Mouse (Mus musculus): ENCODE results near the gene Zfp688. TPM values are rescaled to one million over a fixed set of nuclear protein-coding genes. Genes with fewer than 3 reads are reported as not detected.
"Not testable (repeated sequence)": the region's sequence is repeated elsewhere in the genome, so short reads cannot be mapped to it uniquely, and the experiment has no call there.

Zfp688 gene
- polyA plus RNA-seq, 1 experiment from 2014 or later: 29.8 TPM

GRCm38 (mm10) chr7:127385560-127385959 lies 36.3 kb downstream of the Zfp688 start:
- not testable (repeated sequence) for H3K4me3 ChIP-seq (ENCODE audit: low read depth, low read length); H3K4me2 ChIP-seq (replicated peaks; ENCODE audit: low read depth, low read length); H3K27ac ChIP-seq (ENCODE audit: low read depth, low read length); DNase-seq (ENCODE audit: low spot score); ATAC-seq (ENCODE audit: low FRiP score); H3K36me3 ChIP-seq (ENCODE audit: control insufficient read depth, insufficient read depth, low read length); H3K27me3 ChIP-seq (ENCODE audit: control insufficient read depth, insufficient read depth, low read length); H3K4me1 ChIP-seq (replicated peaks; ENCODE audit: control insufficient read depth, insufficient read depth, low read length); H3K9me3 ChIP-seq (ENCODE audit: control insufficient read depth, low read length); H3K9ac ChIP-seq (ENCODE audit: low read depth, low read length)
- 94% methylated on average over 4 of the region's 4 CpGs for WGBS

GRCm38 (mm10) chr7:127378310-127378921 lies 43.5 kb downstream of the Zfp688 start:
- no peak overlapping the region for H3K4me3 ChIP-seq (ENCODE audit: low read depth, low read length)
- no peak overlapping the region for H3K27ac ChIP-seq (ENCODE audit: low read depth, low read length)
- no peak for DNase-seq (ENCODE audit: low spot score)
- 79% methylated on average over 6 of the region's 6 CpGs for WGBS
- H3K4me1 ChIP-seq (replicated peaks; ENCODE audit: control insufficient read depth, insufficient read depth, low read length): no peaks in the 10 kb centered on the region
- no peak for ATAC-seq (ENCODE audit: low FRiP score)
- no peaks in the 10 kb centered on the region for H3K9me3 ChIP-seq (ENCODE audit: control insufficient read depth, low read length)
- H3K4me2 ChIP-seq (replicated peaks; ENCODE audit: low read depth, low read length): no peak overlapping the region
- H3K27me3 ChIP-seq (ENCODE audit: control insufficient read depth, insufficient read depth, low read length): no peaks in the 10 kb centered on the region
- no peak overlapping the region for H3K9ac ChIP-seq (ENCODE audit: low read depth, low read length)
- no peaks in the 10 kb centered on the region for H3K36me3 ChIP-seq (ENCODE audit: control insufficient read depth, insufficient read depth, low read length)

- not testable (repeated sequence) for H3K27me3 ChIP-seq (ENCODE audit: control insufficient read depth, insufficient read depth, low read length); H3K9me3 ChIP-seq (ENCODE audit: control insufficient read depth, low read length); H3K4me1 ChIP-seq (replicated peaks; ENCODE audit: control insufficient read depth, insufficient read depth, low read length); H3K27ac ChIP-seq (ENCODE audit: low read depth, low read length); H3K36me3 ChIP-seq (ENCODE audit: control insufficient read depth, insufficient read depth, low read length)
- ATAC-seq (ENCODE audit: low FRiP score): peak; percentile 91
- peak; percentile 88 for DNase-seq (ENCODE audit: low spot score)
- WGBS: 4% methylated on average over 40 of the region's 49 CpGs
- peak within 1 kb of the TSS; percentile 80 for H3K4me2 ChIP-seq (replicated peaks; ENCODE audit: low read depth, low read length)
- H3K4me3 ChIP-seq (ENCODE audit: low read depth, low read length): peak within 1 kb of the TSS; percentile 70
- H3K9ac ChIP-seq (ENCODE audit: low read depth, low read length): peak within 1 kb of the TSS; percentile 80
Observed at GRCm38 (mm10) chr7:127375271-127376245, 46.3 kb downstream of the Zfp688 start, which contains the start of gene Zfp747. Gene Zfp747, minus strand, starts transcription at chr7:127376050.

- not testable (repeated sequence) for DNase-seq (ENCODE audit: low spot score); H3K27ac ChIP-seq (ENCODE audit: low read depth, low read length); H3K9me3 ChIP-seq (ENCODE audit: control insufficient read depth, low read length); ATAC-seq (ENCODE audit: low FRiP score); H3K27me3 ChIP-seq (ENCODE audit: control insufficient read depth, insufficient read depth, low read length); H3K36me3 ChIP-seq (ENCODE audit: control insufficient read depth, insufficient read depth, low read length); H3K4me2 ChIP-seq (replicated peaks; ENCODE audit: low read depth, low read length); H3K4me3 ChIP-seq (ENCODE audit: low read depth, low read length); H3K9ac ChIP-seq (ENCODE audit: low read depth, low read length); H3K4me1 ChIP-seq (replicated peaks; ENCODE audit: control insufficient read depth, insufficient read depth, low read length)
- 76% methylated on average over 3 of the region's 3 CpGs for WGBS
Observed at GRCm38 (mm10) chr7:127371870-127372269, 50.0 kb downstream of the Zfp688 start.

- Histone ChIP-seq H3K4me2 (replicated peaks; ENCODE audit: low read depth, low read length) (no peak overlapping the region), H3K4me3 (ENCODE audit: low read depth, low read length) (no peak overlapping the region), H3K4me1 (replicated peaks; ENCODE audit: control insufficient read depth, insufficient read depth, low read length) (no peaks in the 10 kb centered on the region), H3K9me3 (ENCODE audit: control insufficient read depth, low read length) (no peaks in the 10 kb centered on the region), H3K9ac (ENCODE audit: low read depth, low read length) (no peak overlapping the region), H3K27ac (ENCODE audit: low read depth, low read length) (no peak overlapping the region), H3K36me3 (ENCODE audit: control insufficient read depth, insufficient read depth, low read length) (no peaks in the 10 kb centered on the region), H3K27me3 (ENCODE audit: control insufficient read depth, insufficient read depth, low read length) (no peaks in the 10 kb centered on the region)
- 91% methylated on average over 2 of the region's 2 CpGs for WGBS
- DNase-seq (ENCODE audit: low spot score) (no peak), ATAC-seq (ENCODE audit: low FRiP score) (no peak)
Observed at GRCm38 (mm10) chr7:127371213-127371612, 50.7 kb downstream of the Zfp688 start.

Other genes with a start within 250 kb of the Zfp688 start
- 64.7 and 76.2 TPM in 2 replicates for gene Cd2bp2, start 226.0 kb downstream of the Zfp688 start, polyA plus RNA-seq (2014; fragmentation: Nextera tagmentation; extraction: Ambion mirVana)
- 18.7 and 19.1 TPM in 2 replicates for gene Tbc1d10b, start 213.6 kb downstream of the Zfp688 start, polyA plus RNA-seq (2014; fragmentation: Nextera tagmentation; extraction: Ambion mirVana)
- 24.1 and 26.5 TPM in 2 replicates for gene Mylpf, start 213.2 kb downstream of the Zfp688 start, polyA plus RNA-seq (2014; fragmentation: Nextera tagmentation; extraction: Ambion mirVana)
- 26.5 and 29.7 TPM in 2 replicates for gene Zfp553, start 189.0 kb downstream of the Zfp688 start, polyA plus RNA-seq (2014; fragmentation: Nextera tagmentation; extraction: Ambion mirVana)
- gene Sept1, start 188.9 kb downstream of the Zfp688 start, polyA plus RNA-seq (2014; fragmentation: Nextera tagmentation; extraction: Ambion mirVana): 23.7 and 30.0 TPM in 2 replicates
- 53.2 and 54.0 TPM in 2 replicates for gene Zfp771, start 177.8 kb downstream of the Zfp688 start, polyA plus RNA-seq (2014; fragmentation: Nextera tagmentation; extraction: Ambion mirVana)
- 193 and 214 TPM in 2 replicates for gene Dctpp1, start 161.4 kb downstream of the Zfp688 start, polyA plus RNA-seq (2014; fragmentation: Nextera tagmentation; extraction: Ambion mirVana)
- 80.8 and 86.6 TPM in 2 replicates for gene Sephs2, start 148.0 kb downstream of the Zfp688 start, polyA plus RNA-seq (2014; fragmentation: Nextera tagmentation; extraction: Ambion mirVana)
- gene Itgal, start 125.8 kb downstream of the Zfp688 start, polyA plus RNA-seq (2014; fragmentation: Nextera tagmentation; extraction: Ambion mirVana): 0.54 and 0.56 TPM in 2 replicates
- gene Zfp768, start 76.5 kb downstream of the Zfp688 start, polyA plus RNA-seq (2014; fragmentation: Nextera tagmentation; extraction: Ambion mirVana): 5.1 and 5.7 TPM in 2 replicates
- gene Zfp747, start 46.0 kb downstream of the Zfp688 start, polyA plus RNA-seq (2014; fragmentation: Nextera tagmentation; extraction: Ambion mirVana): 6.7 and 9.6 TPM in 2 replicates
- gene 9130019O22Rik, start 34.9 kb downstream of the Zfp688 start, polyA plus RNA-seq (2014; fragmentation: Nextera tagmentation; extraction: Ambion mirVana): 5.4 and 6.2 TPM in 2 replicates
- gene E430018J23Rik, start 28.4 kb downstream of the Zfp688 start, polyA plus RNA-seq (2014; fragmentation: Nextera tagmentation; extraction: Ambion mirVana): 6.1 and 6.3 TPM in 2 replicates
- 6.9 and 8.1 TPM in 2 replicates for gene Zfp764, start 15.2 kb downstream of the Zfp688 start, polyA plus RNA-seq (2014; fragmentation: Nextera tagmentation; extraction: Ambion mirVana)
- 12.8 and 13.5 TPM in 2 replicates for gene Zfp689, start 27.1 kb upstream of the Zfp688 start, polyA plus RNA-seq (2014; fragmentation: Nextera tagmentation; extraction: Ambion mirVana)
- 61.4 and 72.1 TPM in 2 replicates for gene Prr14, start 37.5 kb upstream of the Zfp688 start, polyA plus RNA-seq (2014; fragmentation: Nextera tagmentation; extraction: Ambion mirVana)
- gene Fbrs, start 57.1 kb upstream of the Zfp688 start, polyA plus RNA-seq (2014; fragmentation: Nextera tagmentation; extraction: Ambion mirVana): 10.5 and 15.1 TPM in 2 replicates
- 58.1 and 81.5 TPM in 2 replicates for gene Srcap, start 89.9 kb upstream of the Zfp688 start, polyA plus RNA-seq (2014; fragmentation: Nextera tagmentation; extraction: Ambion mirVana)
- 20.0 and 26.0 TPM in 2 replicates for gene Gm42715, start 97.5 kb upstream of the Zfp688 start, polyA plus RNA-seq (2014; fragmentation: Nextera tagmentation; extraction: Ambion mirVana)
- gene Tmem265, start 139.3 kb upstream of the Zfp688 start, polyA plus RNA-seq (2014; fragmentation: Nextera tagmentation; extraction: Ambion mirVana): 7.7 and 8.6 TPM in 2 replicates
- gene Phkg2, start 151.3 kb upstream of the Zfp688 start, polyA plus RNA-seq (2014; fragmentation: Nextera tagmentation; extraction: Ambion mirVana): 50.4 and 54.0 TPM in 2 replicates
- 11.9 and 16.4 TPM in 2 replicates for gene Ccdc189, start 166.5 kb upstream of the Zfp688 start, polyA plus RNA-seq (2014; fragmentation: Nextera tagmentation; extraction: Ambion mirVana)
- 31.4 and 33.6 TPM in 2 replicates for gene Rnf40, start 166.7 kb upstream of the Zfp688 start, polyA plus RNA-seq (2014; fragmentation: Nextera tagmentation; extraction: Ambion mirVana)
- 28.0 and 31.0 TPM in 2 replicates for gene Zfp629, start 193.7 kb upstream of the Zfp688 start, polyA plus RNA-seq (2014; fragmentation: Nextera tagmentation; extraction: Ambion mirVana)